Mouse (Mus musculus): ENCODE results near the gene Bicral. TPM values are rescaled to one million over a fixed set of nuclear protein-coding genes. Genes with fewer than 3 reads are reported as not detected.

The Bicral gene
- polyA plus RNA-seq, 1 experiment: 16.3 TPM

GRCm38 (mm10) chr17:46786952-46787351 lies 71.3 kb downstream of the Bicral start:
- DNase-seq: no peak
- WGBS: 88% methylated on average over 5 of the region's 5 CpGs

GRCm38 (mm10) chr17:46783222-46783565 lies 75.1 kb downstream of the Bicral start:
- DNase-seq: no peak
- H3K4me1 ChIP-seq (ENCODE audit: control insufficient read depth, insufficient read depth, low read length): peaks cover 2% of the 10 kb centered on the region; the same call in 1 of the 2 replicates
- WGBS: 81% methylated on average over 2 of the region's 2 CpGs
- TF ChIP-seq CTCF (IDR thresholded peaks at IDR 0.05; ENCODE audit: insufficient read depth, low read length) (no peak), POLR2A (IDR thresholded peaks at IDR 0.05; ENCODE audit: borderline replicate concordance, extremely low read depth, low read depth, low read length) (no peak)
- H3K4me3 ChIP-seq (replicated peaks; ENCODE audit: extremely low read depth, low read depth, low read length): no peak overlapping the region

More at GRCm38 (mm10) chr17:46786952-46787351, 71.3 kb downstream of the Bicral start:
- no peak overlapping the region for H3K4me3 ChIP-seq (replicated peaks; ENCODE audit: extremely low read depth, low read depth, low read length)
- no peak for TF ChIP-seq CTCF (IDR thresholded peaks at IDR 0.05; ENCODE audit: insufficient read depth, low read length)
- TF ChIP-seq POLR2A (IDR thresholded peaks at IDR 0.05; ENCODE audit: borderline replicate concordance, extremely low read depth, low read depth, low read length): no peak
- no peaks in the 10 kb centered on the region for H3K4me1 ChIP-seq (ENCODE audit: control insufficient read depth, insufficient read depth, low read length)

- DNase-seq: peak; percentile 87
- WGBS: under 1% methylated on average over 44 of the region's 44 CpGs
- Histone ChIP-seq H3K4me3 (replicated peaks; ENCODE audit: extremely low read depth, low read depth, low read length) (peak within 1 kb of the TSS; percentile 84), H3K4me1 (ENCODE audit: control insufficient read depth, insufficient read depth, low read length) (peaks cover 2% of the 10 kb centered on the region; the same call in 1 of the 2 replicates)
- TF ChIP-seq POLR2A (IDR thresholded peaks at IDR 0.05; ENCODE audit: borderline replicate concordance, extremely low read depth, low read depth, low read length) (peak; percentile 92; the same call in 1 of the 2 replicates), CTCF (IDR thresholded peaks at IDR 0.05; ENCODE audit: insufficient read depth, low read length) (peak; percentile 46)
Measured at GRCm38 (mm10) chr17:46782341-46783221, 75.7 kb downstream of the Bicral start, which contains the start of gene Rpl7l1. TSS of gene Rpl7l1 (minus strand) at chr17:46782672.

- Histone ChIP-seq H3K4me1 (ENCODE audit: control insufficient read depth, insufficient read depth, low read length) (peaks cover 2% of the 10 kb centered on the region; the same call in 1 of the 2 replicates), H3K4me3 (replicated peaks; ENCODE audit: extremely low read depth, low read depth, low read length) (peak overlapping the region; percentile 84)
- 1% methylated on average over 11 of the region's 11 CpGs for WGBS
- no peak for DNase-seq
- TF ChIP-seq CTCF (IDR thresholded peaks at IDR 0.05; ENCODE audit: insufficient read depth, low read length) (no peak), POLR2A (IDR thresholded peaks at IDR 0.05; ENCODE audit: borderline replicate concordance, extremely low read depth, low read depth, low read length) (no peak)
Measured at GRCm38 (mm10) chr17:46781876-46782275, 76.4 kb downstream of the Bicral start.

GRCm38 (mm10) chr17:46776087-46776486 lies 82.2 kb downstream of the Bicral start:
- peaks cover 2% of the 10 kb centered on the region; the same call in 1 of the 2 replicates for H3K4me1 ChIP-seq (ENCODE audit: control insufficient read depth, insufficient read depth, low read length)
- TF ChIP-seq POLR2A (IDR thresholded peaks at IDR 0.05; ENCODE audit: borderline replicate concordance, extremely low read depth, low read depth, low read length) (no peak), CTCF (IDR thresholded peaks at IDR 0.05; ENCODE audit: insufficient read depth, low read length) (no peak)
- no peak overlapping the region for H3K4me3 ChIP-seq (replicated peaks; ENCODE audit: extremely low read depth, low read depth, low read length)
- WGBS: 64% methylated on average over 3 of the region's 3 CpGs
- no peak for DNase-seq

- no peak for TF ChIP-seq CTCF (IDR thresholded peaks at IDR 0.05; ENCODE audit: insufficient read depth, low read length)
- no peak for TF ChIP-seq POLR2A (IDR thresholded peaks at IDR 0.05; ENCODE audit: borderline replicate concordance, extremely low read depth, low read depth, low read length)
- H3K4me1 ChIP-seq (ENCODE audit: control insufficient read depth, insufficient read depth, low read length): peaks cover 2% of the 10 kb centered on the region; the same call in 1 of the 2 replicates
- DNase-seq: no peak
- 91% methylated on average over 9 of the region's 9 CpGs for WGBS
- no peak overlapping the region for H3K4me3 ChIP-seq (replicated peaks; ENCODE audit: extremely low read depth, low read depth, low read length)
Measured at GRCm38 (mm10) chr17:46775070-46775469, 83.2 kb downstream of the Bicral start.

- TF ChIP-seq POLR2A (IDR thresholded peaks at IDR 0.05; ENCODE audit: borderline replicate concordance, extremely low read depth, low read depth, low read length) (no peak), CTCF (IDR thresholded peaks at IDR 0.05; ENCODE audit: insufficient read depth, low read length) (no peak)
- WGBS: 50% methylated on average over 2 of the region's 2 CpGs
- H3K4me1 ChIP-seq (ENCODE audit: control insufficient read depth, insufficient read depth, low read length): peaks cover 2% of the 10 kb centered on the region; the same call in 1 of the 2 replicates
Measured at GRCm38 (mm10) chr17:46774131-46774472, 84.2 kb downstream of the Bicral start.

GRCm38 (mm10) chr17:46773278-46774130 lies 84.8 kb downstream of the Bicral start:
- no peak for TF ChIP-seq POLR2A (IDR thresholded peaks at IDR 0.05; ENCODE audit: borderline replicate concordance, extremely low read depth, low read depth, low read length)
- no peak for TF ChIP-seq CTCF (IDR thresholded peaks at IDR 0.05; ENCODE audit: insufficient read depth, low read length)
- Histone ChIP-seq H3K4me3 (replicated peaks; ENCODE audit: extremely low read depth, low read depth, low read length) (peak overlapping the region; percentile 96), H3K4me1 (ENCODE audit: control insufficient read depth, insufficient read depth, low read length) (peaks cover 2% of the 10 kb centered on the region; the same call in 1 of the 2 replicates)
- no peak for DNase-seq
- 6% methylated on average over 20 of the region's 20 CpGs for WGBS

More at GRCm38 (mm10) chr17:46774131-46774472, 84.2 kb downstream of the Bicral start:
- no peak overlapping the region for H3K4me3 ChIP-seq (replicated peaks; ENCODE audit: extremely low read depth, low read depth, low read length)
- no peak for DNase-seq
